Mouse (Mus musculus) cerebellum, adult 11-12 months (tissue): ENCODE data around the gene Qpctl.

Source experiments
- DNase-seq: peaks from one replicate; pipeline ENCODE4 v3.0.0; 2022

Qpctl gene

DNA sequence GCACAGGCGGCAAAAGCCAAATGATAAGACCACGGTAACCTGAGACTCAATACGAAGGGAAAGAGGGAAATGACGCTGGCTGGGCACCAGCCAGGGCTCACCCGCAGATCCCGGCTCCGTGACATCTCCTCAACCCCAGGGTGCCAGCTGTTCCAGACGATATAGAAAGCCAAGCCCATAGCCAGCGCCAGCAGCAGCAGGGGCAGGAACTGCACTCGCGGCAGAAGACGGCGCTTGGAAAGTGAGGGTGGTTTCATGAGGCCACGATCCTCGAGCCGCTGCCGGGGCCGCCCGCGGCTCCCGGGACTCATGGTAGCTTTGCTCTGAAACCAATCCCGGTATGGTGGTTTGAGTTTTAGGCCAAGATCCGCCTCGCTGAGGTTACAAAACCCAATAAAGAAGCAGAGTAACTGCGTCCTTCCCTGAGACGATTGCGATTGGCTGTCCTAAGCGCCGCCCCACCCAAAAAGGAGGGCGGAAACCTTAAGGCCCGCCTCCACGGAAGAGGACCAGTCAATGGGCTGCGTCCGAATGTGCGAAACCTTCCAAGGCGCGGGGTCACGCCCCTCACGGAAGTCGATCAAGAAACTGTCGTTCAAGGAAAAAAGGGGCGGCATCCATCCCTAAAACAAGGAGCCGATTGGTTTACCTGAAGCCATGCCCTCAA is at the start of gene Qpctl:
Gene Qpctl, minus strand, starts transcription at position 417 of the 667 bp plus-strand sequence.
- DNase-seq, result peak; percentile 99

GRCm38 (mm10) chr7:19197985-19198384 is 48.9 kb upstream of the Qpctl start:
- DNase-seq, result no peak

DNA sequence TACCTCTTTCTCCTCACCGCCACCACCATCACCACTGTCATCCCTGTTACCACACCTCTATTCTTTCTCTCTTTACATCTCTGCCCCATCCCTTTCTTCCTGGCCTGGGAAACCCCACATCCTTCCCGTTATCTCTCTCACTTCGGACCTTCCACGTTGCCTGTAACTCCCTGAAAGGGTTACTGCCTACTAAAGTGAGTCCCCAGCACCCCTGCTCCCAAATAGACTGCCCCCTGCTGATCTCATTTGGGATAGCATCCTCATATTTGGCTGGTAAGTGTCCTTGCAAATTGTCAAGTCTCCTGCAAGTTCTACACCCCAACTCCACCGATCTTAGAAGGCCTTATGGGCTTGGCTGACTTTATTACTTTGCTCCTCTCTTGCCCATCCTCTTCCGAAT is 47.6 kb upstream of the Qpctl start:
- no peak for DNase-seq

- DNase-seq, result no peak
Observed at GRCm38 (mm10) chr7:19194676-19195075, 45.6 kb upstream of the Qpctl start.

DNA sequence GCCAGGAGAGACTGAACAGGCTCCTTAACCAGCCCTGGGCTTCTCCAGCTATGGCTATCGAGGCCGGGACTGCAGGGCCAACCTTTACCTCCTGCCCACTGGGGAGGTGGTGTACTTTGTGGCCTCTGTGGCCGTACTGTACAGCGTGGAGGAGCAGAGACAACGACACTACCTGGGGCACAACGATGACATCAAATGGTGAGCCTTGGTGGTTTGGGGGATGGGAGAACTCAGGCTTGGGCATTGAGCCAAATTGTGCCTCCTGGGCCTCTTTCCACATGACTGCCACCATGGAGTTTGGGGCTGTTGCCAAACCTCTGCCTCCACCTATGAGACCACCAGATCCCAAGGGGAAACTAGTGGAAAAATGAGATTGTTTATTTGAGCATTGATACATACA is 35.7 kb upstream of the Qpctl start:
- no peak for DNase-seq

- DNase-seq, result no peak
Observed at GRCm38 (mm10) chr7:19184250-19184649, 35.2 kb upstream of the Qpctl start.

DNA sequence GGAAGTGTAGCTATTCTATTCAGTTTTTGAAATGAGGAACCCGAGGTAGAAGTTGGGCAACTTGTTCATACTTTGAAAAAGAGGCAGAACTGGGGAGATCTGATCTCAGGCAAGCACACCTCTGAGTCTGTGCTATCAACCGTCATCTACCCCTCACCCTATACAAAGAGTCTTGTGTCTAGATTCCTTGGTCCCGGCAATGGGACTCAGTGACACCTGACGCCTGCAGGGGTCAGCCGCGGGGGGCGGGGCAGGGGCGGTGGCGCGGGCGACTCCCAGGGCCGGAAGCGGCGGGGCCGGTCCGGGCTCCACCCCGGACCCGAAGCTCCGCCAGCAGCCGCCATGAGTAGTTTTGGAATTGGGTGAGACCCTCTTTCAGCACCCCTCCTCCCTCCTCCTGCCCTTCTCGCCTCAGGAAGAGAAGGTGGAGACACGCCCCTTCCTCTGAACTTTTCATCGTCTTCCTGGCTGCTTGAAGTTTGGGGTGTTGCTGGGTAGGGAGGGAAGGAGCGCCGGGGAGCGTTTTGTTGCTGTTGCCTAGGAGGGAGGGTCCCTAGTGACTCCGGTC is 31.9 kb upstream of the Qpctl start:
- DNase-seq, result no peak

DNA sequence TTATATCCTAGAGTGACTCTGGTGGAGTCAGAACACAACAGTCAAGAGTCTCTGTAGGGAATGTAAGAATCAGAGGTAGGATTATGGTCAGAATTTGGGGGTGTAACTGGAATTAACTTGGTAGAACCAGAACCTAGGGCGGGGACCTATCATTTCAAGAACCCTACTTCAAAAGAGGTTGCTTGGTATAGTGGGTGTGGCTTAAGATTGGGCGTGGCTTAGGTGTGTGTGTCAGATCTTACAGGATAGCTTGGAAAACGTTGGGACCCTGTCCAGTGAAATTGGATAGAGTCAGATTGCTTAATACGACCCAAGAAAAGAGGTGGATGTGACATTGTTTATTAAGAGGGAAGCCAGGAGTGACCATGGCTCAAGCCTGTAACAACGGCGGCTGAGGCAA is 30.8 kb upstream of the Qpctl start:
- DNase-seq, result no peak

GRCm38 (mm10) chr7:19179173-19179572 is 30.1 kb upstream of the Qpctl start:
- peak; percentile 60 for DNase-seq

- peak; percentile 80 for DNase-seq
Observed at GRCm38 (mm10) chr7:19178443-19179092, 29.5 kb upstream of the Qpctl start.

- peak; percentile 72 for DNase-seq
Observed at GRCm38 (mm10) chr7:19178035-19178434, 28.9 kb upstream of the Qpctl start.

DNA sequence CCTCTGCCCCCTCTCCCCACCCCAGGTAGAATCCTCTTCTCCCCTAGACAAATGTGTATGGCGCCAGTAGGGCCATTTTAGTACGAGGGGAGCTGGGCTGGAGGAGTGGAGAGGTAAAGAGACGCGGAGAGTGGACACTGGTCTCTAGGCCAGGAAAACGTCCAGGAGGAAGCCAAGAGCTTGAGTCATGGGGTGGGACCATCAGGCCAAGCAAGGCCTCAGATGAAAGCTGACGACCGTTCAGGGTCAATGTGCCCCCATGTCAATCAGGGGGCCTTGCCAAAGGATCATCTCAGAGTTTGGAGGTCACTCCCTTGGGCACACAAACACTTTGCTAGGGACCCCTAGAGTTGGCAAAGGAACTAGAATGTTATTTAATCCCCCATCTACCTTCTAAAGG is 28.1 kb upstream of the Qpctl start:
- DNase-seq, result peak; percentile 59

GRCm38 (mm10) chr7:19176516-19176947 is 27.4 kb upstream of the Qpctl start:
- DNase-seq, result peak; percentile 88

GRCm38 (mm10) chr7:19175708-19176515 is 26.8 kb upstream of the Qpctl start, which contains the start of gene Eml2:
Eml2 (plus strand) TSS chr7:19176421.
- peak; percentile 90 for DNase-seq

DNA sequence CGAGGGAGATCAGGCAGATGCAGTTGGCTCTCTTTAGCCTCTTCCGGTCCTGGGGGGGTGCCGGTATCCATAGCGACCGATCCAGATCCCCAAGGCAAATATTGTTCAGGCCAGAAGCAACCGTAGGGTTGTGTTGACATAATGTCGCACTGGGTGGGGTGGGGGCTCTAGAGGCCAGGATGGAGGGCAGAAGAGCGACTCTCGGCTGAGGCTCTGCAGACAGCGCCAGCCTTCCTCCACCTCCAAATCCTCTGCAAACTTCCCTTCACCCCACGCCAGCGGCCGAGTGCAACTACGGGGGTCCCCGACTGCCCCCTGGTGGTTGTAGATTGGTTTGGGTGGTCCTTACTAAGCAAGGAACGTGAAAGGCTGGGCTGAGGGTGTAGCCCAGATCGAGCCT is 23.8 kb upstream of the Qpctl start:
- DNase-seq, result peak; percentile 71

- peak; percentile 54 for DNase-seq
Observed at GRCm38 (mm10) chr7:19171831-19172230, 22.7 kb upstream of the Qpctl start.

- DNase-seq, result no peak
Observed at GRCm38 (mm10) chr7:19170142-19170541, 21.1 kb upstream of the Qpctl start.

GRCm38 (mm10) chr7:19169506-19169905 is 20.4 kb upstream of the Qpctl start:
- no peak for DNase-seq

- no peak for DNase-seq
Observed at GRCm38 (mm10) chr7:19166990-19167389, 17.9 kb upstream of the Qpctl start.

DNA sequence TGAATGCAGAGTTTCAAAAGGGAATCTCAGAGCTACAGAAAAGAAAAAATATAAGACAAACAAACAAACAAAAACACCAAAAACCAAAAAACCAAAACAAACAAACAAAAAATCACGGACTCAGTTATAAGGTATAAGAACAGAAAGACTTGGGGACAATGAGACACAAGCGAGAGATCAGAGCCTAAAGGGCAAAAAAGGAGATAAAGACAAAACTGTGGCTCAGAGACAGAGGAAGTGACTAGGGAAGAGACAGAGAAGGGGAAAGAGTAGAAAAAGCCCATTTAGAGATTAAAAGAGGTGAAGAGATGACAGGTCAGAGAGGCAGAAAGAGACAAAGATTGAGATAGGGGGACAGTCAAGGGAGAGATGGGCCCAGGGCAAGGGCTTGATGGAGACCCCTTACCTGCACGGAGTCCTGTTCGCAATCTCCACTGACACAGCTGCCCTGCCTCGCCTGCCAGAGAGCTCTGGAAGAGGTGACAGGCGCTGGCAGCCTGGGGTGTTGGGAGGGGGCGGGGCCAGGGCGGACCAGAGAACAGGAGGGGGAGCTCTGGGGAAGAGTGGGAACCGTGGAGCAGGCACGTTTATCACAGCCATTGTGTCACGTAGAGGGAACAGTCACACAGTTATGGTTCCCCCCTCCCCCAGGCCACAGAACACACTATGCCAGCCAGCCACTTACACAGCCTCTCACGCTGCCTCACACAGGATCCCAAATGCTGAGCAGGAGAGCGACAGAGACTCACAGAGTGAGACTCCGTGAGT is 16.7 kb upstream of the Qpctl start, which contains the start of gene Gipr:
Gene Gipr, minus strand, starts transcription at position 472 of the 768 bp plus-strand sequence.
- DNase-seq, result no peak

DNA sequence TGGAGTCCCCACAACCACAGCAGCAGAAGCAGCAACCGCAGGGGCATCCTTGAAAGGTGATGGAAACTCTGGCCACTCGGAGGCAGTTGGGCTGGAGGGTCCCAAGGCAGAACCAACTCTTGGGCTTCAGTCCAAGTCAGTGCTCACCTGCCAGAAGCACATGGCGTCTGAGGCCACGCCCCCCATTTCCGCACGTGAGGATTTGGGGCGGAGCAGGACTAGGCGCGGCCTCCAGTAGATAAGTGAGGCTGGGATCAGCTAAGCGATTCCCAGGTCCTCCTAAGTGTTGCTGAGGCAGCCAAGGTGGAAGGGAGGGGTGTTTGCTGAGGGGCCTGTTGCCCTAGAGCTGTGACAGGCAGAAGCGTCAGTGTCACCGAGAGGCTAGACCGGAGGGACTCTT is 15.9 kb upstream of the Qpctl start:
- no peak for DNase-seq

DNA sequence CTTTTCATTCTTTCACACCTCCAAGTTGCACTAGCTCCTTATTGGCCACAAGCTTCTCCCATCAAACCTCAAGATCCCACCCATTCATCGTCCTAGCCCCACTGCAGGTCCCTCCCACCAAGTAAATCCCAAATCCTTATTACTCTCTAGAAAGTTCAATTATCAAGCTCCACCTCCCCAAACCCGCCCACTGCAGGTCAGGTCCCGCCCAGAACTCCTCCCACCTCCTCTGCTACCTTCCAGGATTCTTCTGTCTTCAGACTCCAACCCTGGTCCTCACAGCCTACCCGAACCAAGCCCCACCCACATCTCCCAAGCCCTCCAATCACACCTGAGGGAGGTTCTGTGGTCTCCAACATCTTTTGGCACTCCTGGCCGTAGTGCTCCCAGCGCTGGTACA is 15.1 kb upstream of the Qpctl start:
- DNase-seq, result no peak

DNA sequence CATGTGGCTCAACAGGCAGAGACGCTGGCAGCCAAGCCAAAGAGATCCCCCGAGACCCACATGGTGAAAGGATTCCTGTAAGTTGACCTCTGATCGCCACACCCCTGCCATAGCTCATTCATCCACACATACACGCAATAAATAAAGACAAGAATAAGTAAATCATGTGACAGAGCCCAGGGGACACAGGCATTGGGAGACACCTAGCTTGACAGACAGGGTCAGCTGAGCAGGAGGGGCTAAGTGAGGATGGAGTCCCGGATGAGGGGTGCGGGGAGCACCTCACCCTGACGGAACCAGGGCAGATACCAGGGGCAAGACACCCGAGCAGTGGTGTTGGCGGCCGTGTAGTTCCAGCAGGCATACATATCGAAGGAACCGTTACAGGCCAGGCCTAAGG is 14.7 kb upstream of the Qpctl start:
- no peak for DNase-seq
